Mouse (Mus musculus) cerebellum, postnatal 14 days (tissue): ENCODE results near the gene Cenps.
A peak's percentile ranks its signal among the peaks of the same experiment; 100 is the strongest.
"Not testable (repeated sequence)": the region's sequence is repeated elsewhere in the genome, so short reads cannot be mapped to it uniquely, and the experiment has no call there.

Experiments
- DNase-seq, 2 experiments: peaks; one replicate each; pipeline ENCODE4 v3.0.0; 2021; ENCODE audit warnings: mixed read lengths in 2 of 2

Cenps gene

DNA sequence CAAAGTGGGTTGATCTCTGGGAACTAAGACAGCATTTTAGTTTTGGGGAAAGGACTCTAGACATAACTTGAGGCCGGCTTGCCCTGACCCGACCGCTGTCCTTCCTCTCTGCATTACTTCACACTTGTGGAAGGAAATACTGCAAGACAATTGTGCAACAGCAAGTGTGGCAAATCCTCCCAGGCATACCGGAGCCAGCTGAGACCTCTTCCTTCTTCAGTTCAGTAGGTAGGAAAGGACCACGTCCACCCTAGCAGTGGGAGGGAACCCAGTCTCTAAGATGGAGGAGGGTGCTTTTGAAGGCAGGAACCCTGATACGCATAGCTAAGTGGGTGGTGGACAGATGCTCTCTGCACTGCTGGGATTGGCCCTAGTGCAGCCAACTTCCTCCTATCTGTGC, 18.3 kb upstream of the Cenps start:
- DNase-seq = no peak

DNA sequence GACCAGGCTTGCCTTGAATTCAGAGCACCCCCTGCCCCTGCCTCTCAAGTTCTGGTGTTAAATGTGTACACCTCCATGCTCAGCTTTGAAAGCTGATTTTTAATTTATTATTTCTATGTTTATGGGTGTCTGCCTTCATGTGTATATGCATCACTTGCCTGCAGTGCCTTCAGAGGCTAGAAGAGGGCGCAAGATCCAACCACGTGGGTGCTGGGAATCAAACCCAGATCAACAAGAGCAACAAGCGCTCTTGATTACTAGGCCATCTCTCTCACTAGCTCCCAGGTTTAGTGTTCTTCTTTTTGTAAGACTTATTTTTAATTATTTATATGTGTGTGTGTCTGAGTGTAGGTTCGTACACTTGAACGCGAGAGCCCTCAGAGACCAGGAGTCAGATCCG, 17.4 kb upstream of the Cenps start:
- no peak for DNase-seq

DNA sequence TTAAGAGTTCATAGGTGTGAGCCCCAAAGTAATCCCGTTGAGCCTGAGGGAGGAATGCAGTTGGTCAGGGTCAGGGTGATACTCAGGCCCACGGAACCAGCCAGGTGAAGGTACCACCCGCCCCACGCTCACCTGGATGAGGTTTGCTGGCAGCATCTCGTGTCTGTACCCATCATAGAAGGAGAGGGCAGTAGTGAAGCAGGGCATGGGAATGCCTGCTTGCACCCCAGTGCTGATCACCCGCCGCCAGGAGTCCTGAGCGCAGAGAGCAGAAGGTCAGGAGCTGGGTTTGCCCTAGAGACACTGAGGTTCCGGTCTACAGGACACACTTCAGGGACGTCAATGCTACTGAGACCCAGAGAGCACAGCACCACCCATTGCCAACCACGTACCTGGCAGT, 13.3 kb upstream of the Cenps start:
- DNase-seq = no peak

DNA sequence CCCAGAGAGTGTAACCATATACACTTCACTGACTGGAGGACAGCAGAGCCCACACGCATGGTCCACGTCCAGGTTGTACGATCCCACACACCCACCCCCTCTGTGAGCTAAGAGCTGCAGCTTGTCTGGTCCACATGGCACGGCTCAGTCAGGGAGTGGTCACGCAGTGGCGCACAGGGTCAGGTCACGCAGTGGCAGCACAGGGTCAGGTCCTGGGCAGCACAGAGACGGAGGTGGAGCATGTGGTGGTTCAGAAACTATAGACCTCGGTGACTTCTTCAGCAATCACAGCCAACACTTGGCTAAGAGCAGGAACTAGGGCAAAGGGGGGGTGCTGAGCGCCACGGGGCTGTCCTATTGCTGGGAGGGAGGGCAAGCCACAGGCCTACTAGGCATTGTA, 12.8 kb upstream of the Cenps start:
- DNase-seq = no peak

DNA sequence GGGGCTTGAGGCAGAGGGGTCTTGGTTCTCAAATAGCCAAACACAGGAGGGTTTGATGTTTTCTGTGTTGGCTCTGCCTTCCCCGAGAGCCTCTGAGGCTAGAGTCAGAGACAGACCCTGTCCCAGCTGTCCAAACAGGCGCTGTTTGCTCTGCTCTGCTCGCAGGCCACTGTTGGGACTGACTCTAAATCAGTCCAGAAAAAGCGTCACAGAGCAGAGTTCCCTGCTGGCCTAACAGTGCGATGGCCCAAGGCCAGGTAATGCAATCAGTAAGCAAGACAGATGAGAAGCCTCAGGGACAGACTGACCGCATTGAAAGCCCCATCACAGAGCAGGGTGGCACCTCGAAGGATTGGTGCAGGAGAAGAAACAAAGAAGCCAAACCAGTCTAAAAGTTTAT, 12.2 kb upstream of the Cenps start:
- no peak for DNase-seq

DNA sequence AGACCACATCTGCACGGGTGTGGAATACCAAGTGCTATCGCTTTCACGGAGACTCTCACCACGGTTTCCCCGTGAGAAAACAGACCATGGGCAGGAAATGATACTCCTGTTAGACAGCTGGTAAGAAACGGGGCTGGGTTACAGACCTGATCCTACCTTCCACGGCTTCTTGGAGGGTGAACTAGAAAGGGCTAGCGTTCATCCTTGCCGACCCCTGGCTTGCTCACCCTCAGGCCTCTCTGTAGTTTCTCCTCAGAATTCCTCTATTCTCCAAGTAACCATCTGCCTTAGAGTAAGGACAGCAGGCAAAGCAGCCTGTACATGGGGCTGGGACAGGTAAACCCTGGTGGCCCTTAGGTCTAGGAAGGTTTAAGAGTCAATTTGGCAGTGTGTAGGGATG, 11.8 kb upstream of the Cenps start:
- DNase-seq = no peak

DNA sequence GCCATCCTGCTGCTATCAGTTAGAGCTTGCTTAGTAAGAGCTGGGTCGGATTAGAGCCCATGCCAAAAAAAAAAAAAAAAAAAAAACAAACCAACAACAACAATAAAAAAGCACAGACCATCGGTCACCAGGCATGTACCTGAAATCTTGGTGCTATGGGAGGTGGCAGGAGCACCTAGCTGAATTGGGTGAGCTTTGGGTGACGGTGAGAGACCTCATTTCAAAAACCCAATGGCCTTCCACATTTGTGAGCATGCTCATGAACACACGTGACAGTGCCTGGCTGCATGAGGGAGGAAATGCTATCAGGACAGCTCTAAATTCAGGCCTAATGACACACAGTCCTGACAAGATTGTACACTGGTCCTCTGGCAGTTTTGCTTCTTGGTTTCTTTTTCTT, 10.7 kb upstream of the Cenps start:
- DNase-seq = no peak

DNA sequence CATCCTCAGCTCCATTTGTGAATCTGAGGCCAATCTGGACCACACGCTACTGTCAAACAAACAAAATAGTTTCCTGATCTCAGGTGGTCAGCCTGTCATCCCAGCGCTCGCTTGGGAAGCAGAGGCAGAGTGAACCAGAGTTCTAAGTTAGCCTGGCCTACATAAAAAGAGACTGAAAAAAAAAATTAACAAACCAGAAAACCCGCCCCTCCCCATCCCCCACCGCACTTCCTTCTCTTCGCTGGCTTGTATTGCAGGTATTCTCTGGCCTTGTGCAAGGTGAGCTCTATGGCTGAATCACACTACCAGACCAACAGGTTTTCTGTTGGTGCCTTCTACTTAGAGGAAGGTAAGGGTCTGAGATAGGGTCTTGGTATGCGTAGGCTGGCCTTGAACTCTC, 10.1 kb upstream of the Cenps start:
- DNase-seq = no peak

DNA sequence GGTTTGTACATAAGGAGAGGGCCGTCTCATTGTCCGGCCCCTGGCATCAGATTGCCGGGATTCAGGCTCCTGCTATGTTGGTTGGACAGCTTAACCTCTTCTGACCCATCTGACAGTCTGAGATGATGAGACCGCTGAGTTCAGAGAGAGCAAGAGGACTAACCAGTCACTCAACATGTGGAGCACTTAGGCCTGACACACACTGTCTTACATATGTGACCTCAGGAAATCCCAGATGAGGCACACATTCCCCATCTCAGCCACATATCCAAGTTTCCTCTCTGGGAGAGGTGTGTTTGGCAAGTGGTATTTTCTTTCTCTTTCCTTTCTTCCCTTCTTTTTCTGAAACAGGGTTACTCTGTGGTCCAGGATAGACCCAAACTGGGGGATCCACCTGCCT, 7.7 kb upstream of the Cenps start:
- DNase-seq = no peak

DNA sequence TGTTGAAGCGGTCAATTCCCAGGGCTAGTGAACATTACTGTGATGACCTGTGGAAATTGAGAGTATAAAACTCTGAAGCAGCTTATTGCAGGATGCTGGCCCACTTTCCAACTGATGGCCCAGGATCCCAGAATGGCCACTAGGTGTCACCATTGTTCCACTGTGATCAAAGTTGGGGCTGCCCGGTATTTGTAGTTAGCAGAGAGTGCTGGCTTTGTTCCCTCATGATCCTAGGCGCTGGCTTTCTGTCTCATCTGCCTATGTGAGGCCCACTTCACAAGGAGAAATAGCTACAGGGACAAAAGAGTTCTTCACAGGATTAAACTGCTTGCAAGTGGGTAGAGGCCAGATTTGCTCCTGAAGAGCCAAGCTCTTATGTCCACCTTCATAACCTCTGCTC, 7.0 kb upstream of the Cenps start:
- peak; percentile 87 to 88 for DNase-seq

DNA sequence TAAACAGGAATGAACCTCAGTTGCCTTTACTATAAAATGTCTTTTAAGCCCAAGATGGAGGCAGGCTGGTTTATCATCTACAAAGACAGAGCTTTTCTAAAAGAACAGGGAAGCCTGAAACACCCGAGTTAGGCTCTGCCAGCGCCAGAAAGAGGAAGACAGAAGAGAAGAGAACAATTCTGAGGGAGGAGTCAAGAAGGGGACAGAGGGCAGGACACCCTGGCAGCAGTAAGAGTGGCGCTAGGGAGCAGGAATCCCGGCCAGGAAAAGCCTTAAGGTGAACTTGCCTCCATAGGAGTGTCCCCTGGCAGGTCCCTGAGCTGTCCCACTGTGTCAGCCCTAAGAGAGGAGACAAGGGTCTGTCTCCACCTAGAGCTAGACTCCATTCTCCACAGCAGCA, 6.2 kb upstream of the Cenps start:
- no peak for DNase-seq

DNA sequence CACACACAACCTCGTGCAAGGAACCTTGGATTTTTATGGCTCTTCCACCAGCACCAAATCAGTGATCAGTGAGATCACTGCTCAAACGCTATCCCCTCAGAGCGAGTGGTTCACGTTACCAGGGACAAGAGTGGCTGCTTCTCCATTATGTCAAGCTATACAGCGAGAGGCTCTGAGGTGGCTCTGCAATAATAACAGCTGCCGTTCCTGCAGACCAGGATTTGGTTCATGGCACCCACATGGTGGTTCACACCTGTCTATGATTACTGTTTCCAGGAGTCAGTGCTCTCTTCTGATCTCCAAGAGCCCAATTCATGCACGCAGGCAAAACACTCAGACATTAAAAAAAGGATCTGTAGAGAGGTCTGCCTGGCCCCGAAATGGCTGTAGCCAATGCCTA, 1.1 kb upstream of the Cenps start:
- DNase-seq = no peak

DNA sequence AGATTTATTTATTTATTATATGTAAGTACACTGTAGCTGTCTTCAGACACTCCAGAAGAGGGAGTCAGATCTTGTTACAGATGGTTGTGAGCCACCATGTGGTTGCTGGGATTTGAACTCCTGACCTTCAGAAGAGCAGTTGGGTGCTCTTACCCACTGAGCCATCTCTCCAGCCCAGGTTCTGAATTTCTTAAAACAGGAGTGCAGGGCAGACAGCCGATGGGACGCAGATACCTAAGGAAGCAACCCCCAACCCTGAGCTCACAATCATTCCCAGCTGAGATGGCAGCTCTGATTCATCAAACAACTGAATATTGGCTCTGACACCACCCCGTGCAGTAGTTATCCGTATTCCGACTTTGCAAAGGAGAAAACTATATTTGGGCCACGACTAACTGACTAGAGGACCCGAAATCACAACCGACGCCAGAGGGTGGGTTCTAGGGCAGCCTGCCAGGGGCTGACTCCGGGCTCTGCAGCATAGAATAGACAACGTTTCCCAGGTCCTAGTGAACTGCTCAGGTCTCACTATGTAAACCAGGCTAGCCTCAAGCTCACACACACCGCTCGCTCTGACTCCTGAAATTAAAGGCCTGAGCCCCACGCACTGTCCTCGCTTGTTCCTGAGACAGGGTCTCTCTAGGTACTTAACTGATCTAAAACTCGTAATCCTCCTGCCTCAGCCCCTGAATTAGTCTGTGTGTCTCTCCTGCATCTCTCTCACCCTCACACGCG, 1.1 kb downstream of the Cenps start:
- DNase-seq = peak; percentile 20 to 42

DNA sequence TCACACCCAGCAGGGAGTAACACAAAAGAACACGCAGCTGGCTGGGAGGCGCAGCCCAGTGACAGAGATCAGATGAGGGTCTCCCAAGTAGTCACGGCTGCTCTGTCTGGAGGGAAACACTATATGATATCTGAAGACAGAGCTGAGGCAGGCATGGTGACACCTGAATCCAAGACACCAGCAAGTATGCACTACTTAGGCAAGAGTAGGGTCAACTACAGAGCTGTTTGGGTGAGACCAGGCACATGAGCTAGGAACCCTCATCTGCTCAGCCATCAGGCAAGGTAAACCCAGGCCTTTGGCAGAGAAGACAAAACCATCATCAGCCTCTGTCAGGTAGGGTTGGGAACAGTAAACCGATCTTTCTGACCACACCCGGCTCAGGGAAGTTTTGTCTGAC, 4.0 kb downstream of the Cenps start:
- DNase-seq = no peak

DNA sequence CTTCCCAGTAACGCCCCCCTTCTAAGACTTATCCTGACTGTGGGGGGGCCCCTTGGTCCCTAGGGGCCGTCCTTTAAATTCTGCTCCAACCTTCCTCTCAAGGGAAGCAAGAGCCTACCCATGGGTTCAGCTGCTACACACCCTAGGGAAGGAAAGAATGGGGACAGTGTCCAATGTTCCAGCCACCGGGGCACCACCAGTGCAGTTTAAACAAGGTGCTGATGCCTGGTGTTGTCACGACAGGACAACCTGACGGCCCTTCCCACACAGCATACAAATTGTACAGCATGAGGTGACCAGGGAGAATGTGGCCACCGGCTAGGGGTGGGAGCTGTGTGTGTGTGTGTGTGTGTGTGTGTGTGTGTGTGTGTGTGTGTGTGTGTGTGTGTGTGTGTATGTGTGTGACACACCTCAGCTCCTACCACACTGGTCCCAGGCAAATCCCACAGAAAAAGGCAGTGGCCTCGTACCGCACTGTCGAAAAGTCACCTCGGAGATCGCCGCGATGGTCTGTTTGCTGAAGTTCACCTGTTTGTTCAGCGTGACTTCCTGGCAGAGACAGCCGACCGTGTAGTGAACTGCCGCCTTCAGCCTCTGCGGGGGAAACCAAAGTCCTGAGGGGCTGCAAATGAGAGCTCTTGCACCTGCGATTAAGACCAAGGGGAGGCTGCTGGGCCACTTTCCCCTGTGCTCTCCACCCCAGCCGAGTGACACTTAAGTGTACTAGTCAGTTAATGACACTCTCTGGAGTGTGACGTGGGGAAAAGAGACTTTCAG, 5.5 kb downstream of the Cenps start:
- DNase-seq = no peak

DNA sequence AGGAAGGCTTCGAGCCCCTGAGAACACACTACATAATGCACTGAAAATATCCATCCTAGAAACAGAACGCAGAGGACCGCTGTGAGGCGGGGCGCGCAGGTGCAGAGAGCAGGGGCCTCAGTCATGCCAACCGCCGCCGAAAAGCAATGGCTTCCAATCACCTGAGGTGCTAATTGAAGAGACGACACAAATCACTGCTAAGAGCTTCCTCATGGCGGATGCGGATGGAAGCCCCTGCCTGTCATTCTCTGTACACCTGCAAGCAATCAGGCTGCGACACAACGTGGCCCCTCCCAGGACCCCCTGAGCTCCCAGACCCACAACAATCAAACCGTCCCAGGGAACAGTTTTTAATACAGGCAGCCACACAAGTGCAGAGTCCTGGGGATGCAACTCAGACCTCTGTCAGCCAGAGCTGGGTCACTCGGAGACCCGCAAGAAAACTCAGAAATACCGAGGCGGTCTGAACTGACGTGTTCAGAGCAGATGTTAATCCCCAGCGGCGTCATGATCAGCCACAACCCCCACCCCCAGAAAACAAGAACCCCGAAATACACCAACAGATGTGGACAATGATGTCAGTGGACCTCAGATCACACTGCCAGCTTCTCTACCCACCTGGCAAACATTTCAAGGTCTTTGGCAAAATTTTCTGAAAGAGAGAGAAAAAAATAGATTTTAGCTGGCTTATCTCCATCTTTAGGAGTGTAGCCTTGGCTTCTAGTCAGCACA, 6.2 kb downstream of the Cenps start:
- no peak for DNase-seq

DNA sequence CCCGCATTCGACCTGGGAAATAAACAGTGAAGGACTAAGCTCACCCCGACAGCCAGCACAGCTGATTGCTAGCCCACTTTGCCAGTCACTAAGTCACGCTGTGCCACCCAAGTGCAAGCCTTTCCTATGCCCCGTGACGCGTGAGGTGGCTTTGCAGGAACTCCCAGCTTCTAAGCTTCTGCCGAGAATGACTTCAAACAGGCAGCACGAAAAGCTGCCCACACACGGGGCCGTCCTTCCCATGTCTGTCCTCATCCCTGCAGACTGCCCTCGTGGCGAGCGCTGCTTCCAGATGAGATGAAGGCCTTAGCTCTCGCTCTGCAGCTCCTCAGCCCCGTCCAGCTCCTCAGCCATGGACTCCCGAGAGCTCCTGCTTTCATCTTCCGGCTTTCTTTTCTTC, 9.0 kb downstream of the Cenps start:
- no peak for DNase-seq

DNA sequence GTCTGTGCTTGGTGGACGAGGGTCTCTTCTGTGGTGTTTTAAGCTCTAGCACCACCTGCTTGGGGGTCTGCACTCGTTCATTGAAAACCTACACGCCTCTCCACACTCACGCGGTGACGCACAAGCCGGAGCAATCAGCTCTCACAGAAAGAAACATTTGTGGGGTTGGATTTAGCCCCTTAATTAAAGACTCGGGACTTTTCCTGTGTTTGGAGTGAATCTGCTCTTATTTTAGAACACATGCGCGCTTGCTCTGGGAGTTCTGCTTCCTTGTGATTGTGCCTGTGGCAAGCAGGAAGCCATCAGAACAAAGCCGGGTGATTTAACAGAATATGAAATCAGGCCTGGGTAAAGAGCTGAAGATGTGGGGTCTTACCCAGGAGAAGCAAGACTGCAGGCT, 10.8 kb downstream of the Cenps start, which contains the start of gene Cort:
Cort (minus strand) TSS at position 101 of the 400 bp plus-strand sequence.
- DNase-seq = no peak

DNA sequence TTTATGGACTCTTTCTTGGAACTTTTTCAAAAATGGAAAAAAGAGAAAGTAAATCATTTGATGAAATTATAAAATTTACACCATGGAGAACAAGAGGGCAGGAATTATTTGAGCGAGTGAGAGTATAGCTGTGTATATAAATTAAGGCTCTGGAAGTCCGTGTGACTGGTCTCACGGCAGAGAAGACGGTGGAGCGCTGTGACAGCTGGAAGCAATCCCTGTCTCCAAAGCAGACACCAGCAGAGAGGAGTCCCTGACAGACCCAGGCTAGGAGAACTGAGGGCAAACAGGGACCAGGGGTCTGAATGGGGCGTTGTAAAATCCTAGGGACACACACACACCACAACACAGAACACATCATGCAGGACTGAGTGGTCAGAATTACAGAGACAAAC, 11.3 kb downstream of the Cenps start:
- DNase-seq = no peak

DNA sequence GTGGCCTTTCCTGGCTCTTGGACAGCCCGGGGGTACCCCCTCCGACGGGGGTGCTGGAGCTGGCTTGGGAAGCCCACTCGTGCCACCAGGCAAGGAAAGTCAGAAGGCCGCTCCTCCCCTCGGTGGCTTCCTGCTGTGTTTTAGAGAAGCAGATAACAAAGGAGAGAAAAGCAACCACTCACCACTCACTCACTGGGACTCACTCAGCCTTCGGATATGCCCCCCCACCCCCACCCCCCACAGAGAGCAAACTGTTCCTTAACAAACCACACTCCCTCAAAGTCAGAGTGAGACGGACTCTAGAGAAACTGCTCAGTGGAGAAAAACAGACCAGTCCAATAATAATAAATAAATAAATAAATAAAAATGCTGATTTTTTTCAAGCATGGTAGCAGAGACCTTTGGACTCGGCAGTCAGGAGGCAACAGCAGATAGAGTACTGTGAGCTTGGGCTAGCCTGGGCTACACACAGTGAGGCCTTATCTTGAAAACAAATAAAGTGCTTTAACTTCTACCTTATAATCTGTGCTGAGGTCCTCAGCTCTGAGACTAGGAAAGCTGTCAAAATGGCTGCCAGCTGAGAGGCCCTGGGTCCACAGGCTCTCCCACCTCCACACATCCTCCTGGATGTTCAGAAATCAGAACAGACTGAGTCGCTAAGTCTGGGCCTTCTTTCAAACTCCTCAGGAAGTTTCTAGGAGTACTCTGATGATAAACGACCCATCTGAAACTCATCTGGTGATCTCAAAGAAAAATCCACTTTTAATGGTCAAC, 11.9 kb downstream of the Cenps start:
- DNase-seq = no peak

DNA sequence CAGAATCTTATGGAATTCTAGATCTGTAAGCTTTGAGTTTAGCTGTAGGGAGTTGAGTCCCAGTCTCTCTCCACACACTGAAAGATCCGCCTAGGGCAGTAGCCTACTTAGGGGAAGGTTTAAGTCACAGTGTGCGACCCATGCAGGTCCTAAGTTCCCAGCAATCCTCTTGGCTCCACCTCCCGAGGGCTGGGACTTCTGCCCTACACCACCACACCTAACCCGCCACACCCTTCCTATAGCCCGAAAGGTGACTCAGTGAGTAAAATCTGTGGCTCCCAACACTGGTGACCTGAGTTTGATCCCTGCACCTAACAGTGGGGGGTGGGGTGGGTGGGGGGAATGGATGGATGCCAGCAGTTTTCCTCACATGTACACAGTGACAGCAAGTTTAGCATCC, 14.0 kb downstream of the Cenps start:
- DNase-seq = no peak

DNA sequence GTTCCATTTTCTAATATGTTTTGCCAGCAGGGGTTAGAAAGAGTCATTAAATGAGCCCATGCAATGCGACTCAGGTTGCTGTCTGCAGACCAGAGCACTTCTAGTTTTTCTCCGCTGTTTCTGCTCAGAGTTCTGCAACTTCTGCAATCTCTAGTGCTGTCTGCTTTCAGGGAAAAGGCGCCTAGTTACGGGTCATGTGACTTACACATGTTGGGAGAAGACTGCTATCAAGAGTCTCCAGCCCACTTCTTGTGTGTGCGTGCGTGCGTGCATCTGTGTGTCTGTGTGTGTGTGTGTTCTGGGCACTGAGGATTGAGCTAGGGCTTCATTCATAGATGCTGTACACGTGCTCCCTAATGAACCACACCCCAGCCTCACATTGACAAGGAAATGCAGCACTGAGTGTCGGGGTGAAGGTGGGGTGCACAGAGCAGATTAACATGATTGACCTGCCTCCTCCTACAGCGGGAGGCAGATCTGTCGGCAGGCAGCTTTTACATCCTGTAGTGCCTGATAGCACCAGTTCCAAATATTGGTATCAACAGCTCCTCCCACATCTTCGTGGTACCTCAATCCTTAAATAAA, 17.4 kb downstream of the Cenps start:
- DNase-seq = not testable (repeated sequence)
